Mouse (Mus musculus) heart, adult 2 months (tissue): ENCODE measurements around the gene Pias3. TPM values are rescaled to one million over a fixed set of nuclear protein-coding genes. Genes with fewer than 3 reads are reported as not detected.

Experiments
- DNase-seq, 2 experiments: peaks; one replicate each; pipeline ENCODE4 v3.0.0; 2021
- H3K27ac ChIP-seq: fragments of 200-600 bp; 2 replicates; pipeline ENCODE4 v1.8.1; 2022
- H3K27me3 ChIP-seq: fragments of 200-500 bp; 2 replicates; pipeline ENCODE4 v1.6.1; 2012; ENCODE audit warnings: mild to moderate bottlenecking, low read length, inconsistent platforms, mixed read lengths; ENCODE audit not compliant: control insufficient read depth, insufficient read depth
- H3K36me3 ChIP-seq: fragments of 200-500 bp; 2 replicates; pipeline ENCODE4 v1.6.1; 2012; ENCODE audit warnings: low read length, inconsistent platforms; ENCODE audit not compliant: control insufficient read depth, insufficient read depth
- H3K4me1 ChIP-seq: fragments of 200-500 bp; 2 replicates; pipeline ENCODE4 v1.6.1; 2011; ENCODE audit warnings: low read length; ENCODE audit not compliant: control insufficient read depth, insufficient read depth
- H3K4me3 ChIP-seq: fragments of 200-600 bp; 2 replicates; pipeline ENCODE4 v1.8.1; 2022
- H3K79me2 ChIP-seq: fragments of 200-500 bp; replicated peaks from 2 replicates; pipeline ENCODE4 v1.6.1; 2012; ENCODE audit warnings: mild to moderate bottlenecking, inconsistent platforms, low read length, moderate library complexity, mixed read lengths; ENCODE audit not compliant: control insufficient read depth, insufficient read depth
- H3K9ac ChIP-seq: fragments of 200-500 bp; 2 replicates; pipeline ENCODE4 v1.6.1; 2012; ENCODE audit warnings: low read depth, mild to moderate bottlenecking, control low read depth, inconsistent platforms, low read length, mixed read lengths
- CTCF ChIP-seq: fragments of 200-600 bp; IDR thresholded peaks from 2 replicates; pipeline ENCODE4 v1.8.1; 2022; ENCODE audit warnings: antibody characterized with exemption, mild to moderate bottlenecking, moderate library complexity
- EP300 ChIP-seq: fragments of 200-500 bp; IDR thresholded peaks from 2 replicates; pipeline ENCODE4 v1.6.1; 2011; ENCODE audit warnings: low read depth, low read length, control low read depth; ENCODE audit not compliant: insufficient read depth
- POLR2A ChIP-seq: fragments of 200-500 bp; IDR thresholded peaks from 2 replicates; pipeline ENCODE4 v1.6.1; 2011; ENCODE audit warnings: mild to moderate bottlenecking, low read depth, low read length, control low read depth; ENCODE audit not compliant: insufficient read depth
- whole genome bisulfite sequencing: fragments of 180-500 bp; shearing (Covaris S2); methylation state at CpG from one replicate; pipeline ENCODE4 v1.1.7; 2018; 5-methylcytosine and 5-hydroxymethylcytosine counted together
- intact Hi-C: fragments of 180-260 bp; cut with DNase I; formaldehyde crosslinking; loops from one replicate; pipeline ENCODE4 v1.15.1; 2025
- polyA plus RNA-seq: library from polyadenylated mRNA; depleted of rRNA; stranded (reverse); fragments of >200 nt; gene quantifications from 2 replicates; pipeline ENCODE4 v1.2.3, GENCODE M21; 2012
- total RNA-seq, 2 experiments: library from RNA; stranded (reverse); gene quantifications; 2 replicates each; pipeline ENCODE4 v1.2.3; 2021

The Pias3 gene
- total and polyA plus RNA-seq, 3 experiments: 10.3 to 20.7 (median 11.7) TPM

GRCm38 (mm10) chr3:96692506-96692905 lies 3.7 kb upstream of the Pias3 start:
- Histone ChIP-seq H3K4me3 (no peak overlapping the region), H3K27me3 (no peaks in the 10 kb centered on the region), H3K79me2 (0 out of 2 replicates have a peak, but pooled peaks cover 2% of the 10 kb centered on the region), H3K4me1 (no peaks in the 10 kb centered on the region; the same call in 1 of the 2 replicates), H3K36me3 (peaks cover 2% of the 10 kb centered on the region), H3K9ac (no peak overlapping the region), H3K27ac (no peak overlapping the region)
- intact Hi-C loops: no loop called here
- 16% methylated on average over 3 of the region's 3 CpGs for WGBS
- peak; percentile 40 to 53 for DNase-seq
- TF ChIP-seq CTCF (peak; percentile 49), EP300 (no peak)

DNA sequence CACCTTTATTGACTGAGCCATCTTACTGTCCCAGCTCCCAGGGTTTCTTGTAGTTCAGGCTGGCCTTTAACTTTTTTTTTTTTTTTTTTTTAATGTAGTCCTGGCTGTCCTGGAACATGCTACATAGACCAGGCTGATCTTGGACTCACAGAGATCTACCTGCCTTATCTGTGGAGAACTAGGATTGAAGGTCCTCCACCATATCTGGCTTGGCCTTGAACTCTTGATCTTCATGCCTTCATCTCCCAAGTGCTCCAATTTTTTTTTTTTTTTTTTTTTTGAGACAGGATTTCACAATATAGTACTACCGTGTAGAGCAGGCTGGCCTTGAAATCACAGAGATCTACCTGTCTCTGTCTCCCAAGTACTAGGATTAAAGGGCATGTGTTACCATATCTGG lies 2.6 kb upstream of the Pias3 start:
- 86% methylated on average over 1 of the region's 1 CpGs for WGBS
- TF ChIP-seq CTCF: no peak
- TF ChIP-seq EP300: no peak
- TF ChIP-seq POLR2A: no peak

GRCm38 (mm10) chr3:96696766-96697732 lies 865 bp downstream of the Pias3 start:
- H3K27ac ChIP-seq: peak overlapping the region; percentile 81
- TF ChIP-seq EP300: no peak
- peak; percentile 57; the same call in 1 of the 2 replicates for TF ChIP-seq POLR2A
- WGBS: under 1% methylated on average over 80 of the region's 85 CpGs
- intact Hi-C loops: no loop called here
- peak overlapping the region; percentile 93 for H3K9ac ChIP-seq
- H3K27me3 ChIP-seq: no peaks in the 10 kb centered on the region
- 0 out of 2 replicates have a peak, but pooled peaks cover 2% of the 10 kb centered on the region for H3K79me2 ChIP-seq
- peak; percentile 96 to 97 for DNase-seq
- peak overlapping the region; percentile 97 for H3K4me3 ChIP-seq
- H3K36me3 ChIP-seq: peaks cover 2% of the 10 kb centered on the region
- H3K4me1 ChIP-seq: no peaks in the 10 kb centered on the region; the same call in 1 of the 2 replicates

More for the DNA sequence above, 2.6 kb upstream of the Pias3 start:
- Histone ChIP-seq H3K79me2 (0 out of 2 replicates have a peak, but pooled peaks cover 2% of the 10 kb centered on the region), H3K27me3 (no peaks in the 10 kb centered on the region), H3K9ac (no peak overlapping the region), H3K4me1 (no peaks in the 10 kb centered on the region; the same call in 1 of the 2 replicates), H3K36me3 (peaks cover 2% of the 10 kb centered on the region), H3K4me3 (no peak overlapping the region), H3K27ac (no peak overlapping the region)
- intact Hi-C loops: no loop called here
- DNase-seq: no peak

- peaks cover 2% of the 10 kb centered on the region for H3K36me3 ChIP-seq
- H3K9ac ChIP-seq: no peak overlapping the region
These were observed 3.0 kb downstream of the Pias3 start for GRCm38 (mm10) chr3:96698993-96699690.

GRCm38 (mm10) chr3:96700376-96700775 lies 4.2 kb downstream of the Pias3 start:
- Histone ChIP-seq H3K79me2 (0 out of 2 replicates have a peak, but pooled peaks cover 2% of the 10 kb centered on the region), H3K27me3 (no peaks in the 10 kb centered on the region), H3K27ac (no peak overlapping the region), H3K9ac (no peak overlapping the region), H3K4me1 (no peaks in the 10 kb centered on the region; the same call in 1 of the 2 replicates), H3K36me3 (peaks cover 2% of the 10 kb centered on the region), H3K4me3 (no peak overlapping the region)
- TF ChIP-seq CTCF (peak; percentile 77), POLR2A (no peak)
- intact Hi-C loops: no loop called here
- 60% methylated on average over 7 of the region's 7 CpGs for WGBS
- no peak for DNase-seq

More at GRCm38 (mm10) chr3:96698993-96699690, 3.0 kb downstream of the Pias3 start:
- no peaks in the 10 kb centered on the region; the same call in 1 of the 2 replicates for H3K4me1 ChIP-seq
- H3K27ac ChIP-seq: no peak overlapping the region
- 0 out of 2 replicates have a peak, but pooled peaks cover 2% of the 10 kb centered on the region for H3K79me2 ChIP-seq
- TF ChIP-seq POLR2A (no peak), CTCF (no peak), EP300 (no peak)
- H3K4me3 ChIP-seq: no peak overlapping the region
- no peaks in the 10 kb centered on the region for H3K27me3 ChIP-seq
- no peak for DNase-seq
- intact Hi-C loops: no loop called here
- WGBS: 70% methylated on average over 19 of the region's 19 CpGs
